Mouse (Mus musculus) sigmoid colon, adult 10 weeks (tissue): Measurements from ENCODE around the gene Gm20824. TPM values are rescaled to one million over a fixed set of nuclear protein-coding genes. Genes with fewer than 3 reads are reported as not detected.

Source experiments
- polyA plus RNA-seq: library from polyadenylated mRNA; stranded (reverse); fragments of 350-450 nt; fragmentation: Illumina TruSeq; extraction: RNeasy Lipid Tissue Mini Kit (QIAGEN cat#74804); gene quantifications from one replicate; pipeline ENCODE4 v1.2.3, GENCODE M21; 2014; ENCODE audit warnings: low read depth, low replicate concordance

Gm20824 gene
- polyA plus RNA-seq: not detected

DNA sequence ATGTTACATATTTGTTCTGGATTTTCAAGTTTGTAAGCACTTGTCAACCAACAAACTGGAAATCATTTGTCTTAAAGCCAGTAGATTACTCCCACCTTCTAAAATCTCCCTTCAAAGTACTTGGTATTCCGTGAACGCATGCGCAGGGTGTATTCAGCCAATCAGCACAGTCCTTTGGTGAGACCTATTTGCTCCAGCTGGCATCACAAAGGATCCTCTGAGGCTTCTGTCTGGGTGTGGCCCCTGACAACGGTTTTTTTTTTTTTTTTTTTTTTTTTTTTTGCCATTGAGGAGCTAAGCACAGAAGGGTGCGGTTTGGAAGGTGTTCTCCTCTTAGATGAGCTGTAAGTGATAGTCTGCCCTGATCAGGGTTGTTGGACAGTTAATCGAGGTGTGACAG, at the start of gene Gm20824:
Gm20824 (plus strand) TSS at position 301 of the 400 bp plus-strand sequence.

Other genes with a start within 250 kb of the Gm20824 start
- gene Gm20825, start 186.4 kb upstream of the Gm20824 start, polyA plus RNA-seq: not detected